Mouse (Mus musculus) neural tube, embryonic 12.5 days (tissue): ENCODE measurements around the gene Gm10226. TPM values are rescaled to one million over a fixed set of nuclear protein-coding genes. Genes with fewer than 3 reads are reported as not detected.
"Not testable (repeated sequence)": the region's sequence is repeated elsewhere in the genome, so short reads cannot be mapped to it uniquely, and the experiment has no call there.

Experiments
- ATAC-seq: fragments of 200-750 bp; cut with Nextera tagmentation; 2 replicates; pipeline ENCODE4 v1.8.0; 2017; ENCODE audit warnings: low read depth, mild to moderate bottlenecking, moderate TSS enrichment, moderate library complexity; ENCODE audit not compliant: low FRiP score
- H3K27ac ChIP-seq: fragments of 300-500 bp; sonication (generic); 2 replicates; pipeline ENCODE4 v1.5.1; 2016
- H3K27me3 ChIP-seq: fragments of 300-500 bp; sonication (generic); replicated peaks from 2 replicates; pipeline ENCODE4 v1.6.1; 2016; ENCODE audit warnings: mild to moderate bottlenecking
- H3K36me3 ChIP-seq: fragments of 300-500 bp; sonication (generic); 2 replicates; pipeline ENCODE4 v1.6.1; 2016; ENCODE audit warnings: mild to moderate bottlenecking
- H3K4me1 ChIP-seq: fragments of 300-500 bp; sonication (generic); 2 replicates; pipeline ENCODE4 v1.6.1; 2016
- H3K4me2 ChIP-seq: fragments of 300-500 bp; sonication (generic); replicated peaks from 2 replicates; pipeline ENCODE4 v1.6.1; 2016; ENCODE audit warnings: mild to moderate bottlenecking
- H3K4me3 ChIP-seq: fragments of 300-500 bp; sonication (generic); 2 replicates; pipeline ENCODE4 v1.5.1; 2016
- H3K9ac ChIP-seq: fragments of 300-500 bp; sonication (generic); 2 replicates; pipeline ENCODE4 v1.6.1; 2016; ENCODE audit warnings: mild to moderate bottlenecking
- H3K9me3 ChIP-seq: fragments of 300-500 bp; sonication (generic); 2 replicates; pipeline ENCODE4 v1.6.1; 2016; ENCODE audit warnings: mild to moderate bottlenecking
- WGBS: fragments of 180-500 bp; shearing (Covaris S2); methylation state at CpG from one replicate; pipeline ENCODE4 v1.1.7; 2016; 5-methylcytosine and 5-hydroxymethylcytosine counted together
- polyA plus RNA-seq: library from polyadenylated mRNA; unstranded; fragments of >200 nt; fragmentation: Nextera tagmentation; extraction: Ambion mirVana; gene quantifications from 2 replicates; pipeline ENCODE4 v1.2.1, GENCODE M21; 2016

The Gm10226 gene
- 13.4 and 19.6 TPM in 2 replicates for polyA plus RNA-seq

GRCm38 (mm10) chr17:21691560-21691959 lies at the start of gene Gm10226:
Gene Gm10226, plus strand, starts transcription at chr17:21691860.
- Histone ChIP-seq H3K27ac (no peak within 1 kb of the TSS), H3K9me3 (no peaks in the 10 kb centered on the region), H3K4me1 (no peaks in the 10 kb centered on the region), H3K27me3 (no peaks in the 10 kb centered on the region), H3K36me3 (peaks cover 37% of the 10 kb centered on the region), H3K4me3 (no peak within 1 kb of the TSS), H3K9ac (no peak within 1 kb of the TSS), H3K4me2 (no peak within 1 kb of the TSS)
- WGBS, result 94% methylated on average over 3 of the region's 3 CpGs
- no peak for ATAC-seq

- Histone ChIP-seq H3K4me2 (no peak overlapping the region), H3K9ac (no peak overlapping the region), H3K4me3 (no peak overlapping the region), H3K27ac (no peak overlapping the region), H3K9me3 (no peaks in the 10 kb centered on the region), H3K27me3 (no peaks in the 10 kb centered on the region), H3K36me3 (no peaks in the 10 kb centered on the region), H3K4me1 (peaks cover 4% of the 10 kb centered on the region; the same call in 1 of the 2 replicates)
- no peak for ATAC-seq
- 48% methylated on average over 3 of the region's 3 CpGs for whole genome bisulfite sequencing
Measured at GRCm38 (mm10) chr17:21648791-21649190, 42.9 kb upstream of the Gm10226 start.

GRCm38 (mm10) chr17:21649936-21650335 lies 41.7 kb upstream of the Gm10226 start:
- H3K4me2 ChIP-seq, result peak overlapping the region; percentile 54
- H3K9me3 ChIP-seq, result no peaks in the 10 kb centered on the region
- WGBS, result 33% methylated on average over 2 of the region's 2 CpGs
- H3K4me3 ChIP-seq, result peak overlapping the region; percentile 40
- peak overlapping the region; percentile 38 for H3K9ac ChIP-seq
- peak; percentile 52 for ATAC-seq
- H3K27ac ChIP-seq, result peak overlapping the region; percentile 37; the same call in 1 of the 2 replicates
- no peaks in the 10 kb centered on the region for H3K27me3 ChIP-seq
- H3K36me3 ChIP-seq, result no peaks in the 10 kb centered on the region
- H3K4me1 ChIP-seq, result peaks cover 4% of the 10 kb centered on the region; the same call in 1 of the 2 replicates

- Histone ChIP-seq H3K4me2 (peak within 1 kb of the TSS; percentile 54), H3K9ac (peak within 1 kb of the TSS; percentile 38), H3K27ac (peak within 1 kb of the TSS; percentile 37; the same call in 1 of the 2 replicates), H3K4me3 (peak within 1 kb of the TSS; percentile 40)
- H3K36me3 ChIP-seq, H3K4me1 ChIP-seq, H3K9me3 ChIP-seq, H3K27me3 ChIP-seq: not testable (repeated sequence)
- WGBS, result under 1% methylated on average over 17 of the region's 17 CpGs
- ATAC-seq, result peak; percentile 99
Measured at GRCm38 (mm10) chr17:21650364-21650907, 41.2 kb upstream of the Gm10226 start, which contains the start of gene Zfp983. Gene Zfp983, plus strand, starts transcription at chr17:21650624.

GRCm38 (mm10) chr17:21678826-21679225 lies 12.8 kb upstream of the Gm10226 start:
- H3K9ac ChIP-seq, H3K27me3 ChIP-seq, H3K36me3 ChIP-seq, H3K9me3 ChIP-seq, H3K4me3 ChIP-seq, H3K27ac ChIP-seq, H3K4me2 ChIP-seq, H3K4me1 ChIP-seq: not testable (repeated sequence)
- ATAC-seq, result 0 out of 2 replicates have a peak, but pooled peaks have one; percentile 0
- WGBS, result 27% methylated on average over 1 of the region's 1 CpGs

- H3K4me3 ChIP-seq, result peak overlapping the region; percentile 44
- H3K27ac ChIP-seq, result no peak overlapping the region
- no peaks in the 10 kb centered on the region for H3K4me1 ChIP-seq
- peak; percentile 99 for ATAC-seq
- peaks cover 1% of the 10 kb centered on the region for H3K36me3 ChIP-seq
- peak overlapping the region; percentile 57 for H3K4me2 ChIP-seq
- 6% methylated on average over 9 of the region's 9 CpGs for WGBS
- H3K9me3 ChIP-seq, result no peaks in the 10 kb centered on the region
- peak overlapping the region; percentile 40 for H3K9ac ChIP-seq
- no peaks in the 10 kb centered on the region for H3K27me3 ChIP-seq
Measured at GRCm38 (mm10) chr17:21679273-21680018, 12.2 kb upstream of the Gm10226 start.

- peak; percentile 89 for ATAC-seq
- 0% methylated on average over 10 of the region's 10 CpGs for WGBS
Measured at GRCm38 (mm10) chr17:21680019-21680376, 11.7 kb upstream of the Gm10226 start.

GRCm38 (mm10) chr17:21693342-21693741 lies 1.7 kb downstream of the Gm10226 start:
- Histone ChIP-seq H3K27ac (no peak overlapping the region), H3K4me2 (no peak overlapping the region), H3K9me3 (no peaks in the 10 kb centered on the region), H3K4me1 (no peaks in the 10 kb centered on the region), H3K4me3 (no peak overlapping the region), H3K27me3 (no peaks in the 10 kb centered on the region), H3K9ac (no peak overlapping the region), H3K36me3 (peaks cover 37% of the 10 kb centered on the region)
- 83% methylated on average over 3 of the region's 3 CpGs for WGBS
- no peak for ATAC-seq

More at GRCm38 (mm10) chr17:21680019-21680376, 11.7 kb upstream of the Gm10226 start:
- H3K27ac ChIP-seq, H3K36me3 ChIP-seq, H3K9me3 ChIP-seq, H3K27me3 ChIP-seq, H3K4me1 ChIP-seq: not testable (repeated sequence)
- Histone ChIP-seq H3K9ac (peak overlapping the region; percentile 40), H3K4me2 (peak overlapping the region; percentile 57), H3K4me3 (peak overlapping the region; percentile 44)

- Histone ChIP-seq H3K4me1 (no peaks in the 10 kb centered on the region), H3K36me3 (peaks cover 15% of the 10 kb centered on the region), H3K9ac (no peak overlapping the region), H3K9me3 (no peaks in the 10 kb centered on the region), H3K27me3 (no peaks in the 10 kb centered on the region), H3K4me2 (no peak overlapping the region), H3K27ac (no peak overlapping the region), H3K4me3 (no peak overlapping the region)
- no peak for ATAC-seq
Measured at GRCm38 (mm10) chr17:21696073-21696472, 4.4 kb downstream of the Gm10226 start.

GRCm38 (mm10) chr17:21702281-21703240 lies 10.9 kb downstream of the Gm10226 start:
- Histone ChIP-seq H3K36me3 (no peaks in the 10 kb centered on the region), H3K27ac (no peak overlapping the region), H3K27me3 (no peaks in the 10 kb centered on the region), H3K4me1 (no peaks in the 10 kb centered on the region), H3K4me2 (no peak overlapping the region), H3K4me3 (no peak overlapping the region), H3K9ac (no peak overlapping the region), H3K9me3 (no peaks in the 10 kb centered on the region)
- no peak for ATAC-seq
- WGBS, result 60% methylated on average over 5 of the region's 5 CpGs

GRCm38 (mm10) chr17:21703414-21703813 lies 11.8 kb downstream of the Gm10226 start:
- Histone ChIP-seq H3K27me3 (no peaks in the 10 kb centered on the region), H3K27ac (no peak overlapping the region), H3K9ac (no peak overlapping the region), H3K36me3 (no peaks in the 10 kb centered on the region), H3K9me3 (no peaks in the 10 kb centered on the region), H3K4me2 (no peak overlapping the region), H3K4me3 (no peak overlapping the region), H3K4me1 (peaks cover 2% of the 10 kb centered on the region; the same call in 1 of the 2 replicates)
- ATAC-seq, result no peak
- 85% methylated on average over 1 of the region's 1 CpGs for WGBS
